Mouse (Mus musculus) liver (tissue): ENCODE measurements around the gene Pax6.
A peak's percentile ranks its signal among the peaks of the same experiment; 100 is the strongest.

Experiments used
- DNase-seq: peaks from one replicate; pipeline ENCODE4 v3.0.0-alpha.2; 2020; ENCODE audit warnings: mixed read lengths

Gene Pax6

DNA sequence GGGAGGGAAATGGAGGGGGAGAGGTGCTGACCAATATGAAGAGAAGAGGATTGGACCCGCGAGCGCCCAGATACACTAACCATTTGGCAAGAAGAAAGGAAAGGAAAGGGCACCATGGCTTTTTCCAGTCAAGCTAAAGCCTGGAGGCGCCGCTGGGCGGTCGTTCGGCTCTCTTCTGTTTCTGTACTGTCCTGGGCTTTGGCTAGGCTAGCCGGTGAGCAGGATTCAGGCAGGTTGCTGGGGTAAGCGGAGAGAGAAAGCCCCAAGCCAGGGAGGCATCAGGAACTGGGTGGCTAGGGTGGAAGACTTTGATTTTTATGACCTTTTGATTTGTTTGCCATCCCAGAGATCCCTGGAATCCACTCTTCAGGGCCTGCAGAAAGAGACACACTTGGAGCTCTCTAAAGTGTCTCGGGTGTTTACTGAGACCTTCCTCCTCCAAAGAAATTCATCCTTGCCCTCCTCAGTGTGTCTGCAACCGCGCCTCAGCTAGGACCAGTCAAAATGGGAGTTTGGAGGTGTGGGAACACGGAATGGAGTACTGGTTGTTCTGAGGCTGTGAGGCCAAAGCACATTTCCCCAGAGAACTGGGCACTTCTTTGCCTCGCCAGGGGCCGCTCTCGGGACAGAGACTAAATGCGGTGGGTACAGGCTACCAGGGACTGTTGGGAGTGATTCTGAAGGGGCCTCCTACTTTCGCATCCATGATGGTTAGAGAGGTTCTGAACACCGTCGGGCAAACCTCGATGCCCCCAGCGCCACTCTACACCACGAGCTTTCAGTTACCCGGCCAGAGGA is 3.3 kb downstream of the Pax6 start:
- no peak for DNase-seq

GRCm38 (mm10) chr2:105672596-105672960 is 3.9 kb downstream of the Pax6 start:
- DNase-seq = no peak

DNA sequence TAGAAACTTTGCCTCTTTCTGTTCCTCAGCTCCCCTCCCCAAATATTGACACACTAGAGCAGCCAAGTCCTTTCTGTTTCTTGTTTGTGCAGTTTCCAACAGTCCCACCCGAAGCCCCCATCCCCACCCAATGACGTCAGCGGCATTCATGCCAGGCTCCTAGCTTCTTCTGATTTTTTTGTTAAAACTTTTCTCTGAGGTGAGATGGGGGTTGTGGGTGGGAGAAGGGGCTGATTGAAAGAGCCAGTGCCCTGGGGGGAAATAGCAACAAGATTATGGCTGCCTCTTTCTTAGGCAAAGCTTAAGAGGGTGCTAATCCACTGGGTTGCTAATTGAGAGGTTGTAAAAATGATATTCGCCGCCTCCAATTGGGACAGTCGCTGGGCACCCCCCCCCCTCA is 4.4 kb downstream of the Pax6 start:
- no peak for DNase-seq

DNA sequence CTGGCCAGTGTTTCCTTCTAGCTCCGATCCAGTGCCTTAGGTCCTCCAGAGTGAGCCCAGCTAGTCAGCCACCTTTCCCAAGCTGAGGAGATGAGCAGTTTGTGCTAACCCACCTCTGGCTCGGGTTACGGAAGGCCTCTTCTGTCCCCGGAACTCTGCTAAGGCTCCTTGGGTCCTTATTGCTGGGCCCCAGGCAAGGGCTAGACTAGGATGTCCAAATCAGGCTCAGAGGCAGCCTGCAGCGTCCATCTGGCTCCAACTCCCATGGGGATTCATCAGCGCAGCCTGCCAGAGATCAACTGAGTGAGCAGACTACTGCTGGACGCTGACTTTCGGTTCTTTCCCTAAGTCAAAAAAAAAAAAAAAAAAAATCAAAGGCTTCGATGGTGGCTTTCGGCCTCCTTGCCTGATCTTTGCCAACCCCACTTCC is 4.9 kb downstream of the Pax6 start:
- DNase-seq = no peak

GRCm38 (mm10) chr2:105674061-105674874 is 5.6 kb downstream of the Pax6 start:
- no peak for DNase-seq

- peak; percentile 60 for DNase-seq
Measured at GRCm38 (mm10) chr2:105674875-105675729, 6.4 kb downstream of the Pax6 start.

DNA sequence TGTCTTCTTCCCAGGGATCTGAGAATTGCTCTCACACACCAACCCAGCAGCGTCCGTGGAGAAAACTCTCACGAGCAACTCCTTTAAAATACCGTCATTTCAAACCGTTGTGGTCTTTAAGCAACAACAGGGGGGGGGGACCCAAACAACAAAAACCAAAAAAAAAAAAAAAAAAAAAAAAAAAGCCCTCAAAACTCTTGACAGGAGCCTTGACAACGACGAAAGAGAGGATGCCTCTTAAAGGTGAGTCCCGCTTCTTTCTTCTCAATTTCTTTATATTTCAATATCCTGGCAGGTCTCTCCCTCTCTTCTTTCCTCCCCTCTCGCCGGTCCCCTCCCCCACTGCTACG is 7.0 kb downstream of the Pax6 start:
- no peak for DNase-seq

- peak; percentile 24 for DNase-seq
Measured at GRCm38 (mm10) chr2:105676080-105676908, 7.6 kb downstream of the Pax6 start.

DNA sequence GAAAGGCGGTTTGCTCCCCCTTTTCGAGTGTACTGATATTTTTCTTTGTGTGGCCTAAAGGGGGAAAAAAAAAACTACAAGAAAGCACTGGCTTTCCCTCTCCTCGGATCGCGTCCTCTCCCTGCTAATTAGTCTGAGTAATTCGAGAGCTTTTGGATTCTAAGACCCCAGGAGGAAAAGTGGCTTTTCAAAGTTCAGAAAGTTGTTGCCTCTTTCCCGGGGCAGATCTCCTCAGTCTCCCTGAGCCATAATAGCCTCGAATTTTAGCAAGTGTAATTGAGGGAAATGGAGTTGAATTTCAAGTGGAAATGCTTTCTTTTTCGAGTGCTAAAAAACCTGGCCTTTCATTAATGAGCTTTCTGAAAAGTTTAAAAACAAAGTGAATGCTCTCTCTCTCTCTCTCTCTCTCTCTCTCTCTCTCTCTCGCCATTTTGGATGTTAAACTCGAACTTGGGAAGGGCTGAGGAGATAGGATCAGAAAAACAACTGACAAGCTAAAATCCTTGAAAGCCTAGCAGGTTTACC is 8.3 kb downstream of the Pax6 start:
- no peak for DNase-seq

DNA sequence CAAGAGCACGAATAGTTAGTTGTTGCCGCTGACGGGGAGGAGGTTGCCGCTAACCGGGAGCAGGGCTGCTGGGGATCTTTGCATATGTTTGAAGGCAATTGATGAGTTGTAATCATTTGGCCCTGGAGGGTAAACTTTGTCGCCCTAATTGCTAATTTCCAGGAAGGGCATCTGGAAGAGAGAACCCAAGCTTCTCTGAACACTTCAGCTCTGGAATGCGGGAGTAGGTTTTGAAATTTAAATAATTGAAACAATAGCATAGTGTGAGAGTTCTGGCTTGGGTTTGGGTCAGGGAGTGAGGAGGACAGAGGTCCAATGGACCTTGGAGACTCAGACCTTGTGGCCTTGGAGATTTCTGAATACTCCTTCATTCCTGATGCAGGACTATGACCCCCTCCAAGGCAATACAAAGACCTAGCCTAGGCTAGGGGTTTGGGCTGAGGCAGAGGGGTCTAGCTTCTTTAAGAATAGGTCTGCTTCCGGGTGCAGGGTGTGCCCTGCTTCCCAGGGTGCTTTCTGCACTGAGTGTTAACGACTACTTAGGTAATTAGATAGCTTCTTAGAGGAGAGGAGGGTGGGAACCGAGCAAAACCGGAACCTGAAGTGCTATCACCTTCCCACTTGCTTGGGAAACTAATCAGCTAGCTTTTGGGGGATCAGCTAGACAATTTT is 8.9 kb downstream of the Pax6 start:
- DNase-seq = no peak

DNA sequence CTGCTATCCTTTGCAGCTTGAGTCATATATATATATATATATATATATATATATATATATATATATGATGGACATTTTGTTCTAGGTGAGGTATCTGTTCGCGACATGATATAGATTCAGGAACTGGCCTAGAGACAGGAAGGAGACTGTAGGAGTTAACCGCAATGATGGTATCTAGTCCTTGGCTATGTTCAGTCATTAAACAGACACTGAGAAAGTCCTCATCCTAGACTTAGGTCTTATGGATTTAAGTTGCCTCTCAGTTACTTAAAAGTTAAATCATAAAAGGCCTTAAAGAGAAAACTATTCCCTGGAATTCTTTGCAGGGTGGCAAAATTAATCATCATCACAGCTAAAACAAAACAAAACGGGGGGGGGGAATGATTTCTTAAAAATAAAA is 9.6 kb downstream of the Pax6 start:
- DNase-seq = no peak

DNA sequence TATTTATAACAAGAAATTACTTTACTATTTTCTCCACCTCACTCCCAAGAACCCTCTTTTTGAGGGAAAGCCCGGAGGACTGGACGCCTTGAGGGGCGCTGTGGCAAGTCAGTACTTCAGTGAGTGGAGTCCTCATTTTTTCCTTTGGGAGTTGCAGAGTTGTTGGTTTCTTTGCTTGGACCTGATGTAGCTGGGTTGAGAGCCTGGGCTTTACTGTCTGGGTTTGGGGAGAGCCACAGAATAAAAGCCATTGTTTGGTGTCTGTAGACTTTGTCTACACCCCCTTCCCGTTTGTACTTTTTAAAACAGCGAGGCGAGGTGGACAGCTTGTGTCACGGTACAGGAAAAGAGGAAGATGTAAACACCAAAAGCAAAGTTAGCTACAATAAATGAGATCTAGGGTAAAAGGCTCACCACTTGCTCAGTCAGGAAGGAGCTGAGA is 10.2 kb downstream of the Pax6 start:
- DNase-seq = no peak

GRCm38 (mm10) chr2:105679331-105679730 is 10.6 kb downstream of the Pax6 start:
- DNase-seq = no peak

DNA sequence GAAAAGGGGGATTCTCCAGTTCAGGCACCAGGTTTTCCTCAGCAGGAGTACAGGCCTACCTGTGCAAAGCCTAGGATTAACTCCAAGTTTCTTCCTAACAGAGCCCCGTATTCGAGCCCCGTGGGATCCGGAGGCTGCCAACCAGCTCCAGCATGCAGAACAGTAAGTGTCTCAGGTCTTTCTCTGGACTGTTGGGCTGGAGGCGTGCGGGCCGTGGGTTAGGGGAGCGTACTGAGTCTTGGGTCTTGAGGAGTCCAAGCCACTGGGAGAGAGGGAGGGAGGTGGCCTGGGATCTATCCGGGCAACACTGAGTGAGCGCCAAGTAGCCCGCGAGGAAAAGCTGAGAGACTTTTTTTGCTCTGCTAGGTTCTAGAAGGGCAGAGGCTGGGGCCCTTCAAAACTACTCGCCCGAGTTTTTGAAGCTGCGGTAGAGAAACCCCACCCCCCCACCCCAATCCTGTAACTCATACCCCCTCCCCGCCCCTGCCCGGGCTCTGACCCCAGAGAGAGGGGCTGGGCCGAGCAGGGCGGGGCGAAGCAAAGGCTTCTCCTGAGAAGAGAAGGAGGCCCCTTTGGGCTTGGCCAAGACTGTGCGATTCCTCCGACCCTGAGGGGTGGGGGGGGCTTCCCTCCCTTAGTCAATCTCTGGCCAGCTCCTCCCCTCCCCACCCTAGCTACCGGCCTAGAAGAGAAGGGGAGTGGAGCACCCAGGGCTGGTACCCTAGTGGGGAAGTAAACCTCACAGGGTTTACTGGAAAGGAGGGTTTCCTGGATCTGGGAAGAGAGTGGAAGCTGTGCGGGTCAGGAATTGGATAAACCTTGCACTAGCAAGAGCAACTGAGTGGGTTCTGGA is 11.7 kb downstream of the Pax6 start:
- no peak for DNase-seq

DNA sequence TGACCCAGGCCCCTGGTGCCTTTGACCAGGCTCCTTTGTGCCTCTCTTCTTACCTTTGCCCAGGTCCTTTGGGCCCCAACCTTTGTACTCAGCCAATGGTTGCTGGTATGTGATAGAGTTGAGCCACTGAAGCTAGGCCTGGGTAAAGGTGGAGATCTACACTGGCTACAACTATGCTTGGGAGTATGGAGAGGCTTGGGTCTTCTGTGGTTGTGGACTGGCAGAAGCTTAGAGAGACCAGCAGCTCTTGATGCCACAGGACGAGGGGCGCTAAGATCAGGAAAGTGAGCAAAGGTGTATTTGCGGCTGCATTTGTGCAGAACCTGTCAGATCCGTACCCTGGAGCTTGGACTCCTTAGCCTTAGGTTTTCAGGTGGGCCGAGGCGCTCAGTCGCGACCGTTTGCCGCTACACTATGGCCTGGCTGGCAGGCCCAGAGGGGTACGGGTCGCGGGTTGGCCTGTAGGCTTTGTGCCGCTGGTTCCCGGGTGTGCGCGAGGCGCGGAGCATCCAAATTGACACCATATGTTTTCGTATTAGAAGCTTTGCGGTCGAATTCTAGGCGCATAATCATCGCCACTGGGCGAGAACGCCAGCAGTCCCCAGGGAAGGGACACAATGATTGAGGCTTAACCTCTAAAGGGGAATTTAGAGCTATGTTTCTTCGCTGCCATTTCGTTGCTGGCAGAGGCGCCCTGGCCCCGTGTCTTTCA is 12.5 kb downstream of the Pax6 start:
- DNase-seq = no peak

- DNase-seq = no peak
Measured at GRCm38 (mm10) chr2:105682011-105682501, 13.4 kb downstream of the Pax6 start.

DNA sequence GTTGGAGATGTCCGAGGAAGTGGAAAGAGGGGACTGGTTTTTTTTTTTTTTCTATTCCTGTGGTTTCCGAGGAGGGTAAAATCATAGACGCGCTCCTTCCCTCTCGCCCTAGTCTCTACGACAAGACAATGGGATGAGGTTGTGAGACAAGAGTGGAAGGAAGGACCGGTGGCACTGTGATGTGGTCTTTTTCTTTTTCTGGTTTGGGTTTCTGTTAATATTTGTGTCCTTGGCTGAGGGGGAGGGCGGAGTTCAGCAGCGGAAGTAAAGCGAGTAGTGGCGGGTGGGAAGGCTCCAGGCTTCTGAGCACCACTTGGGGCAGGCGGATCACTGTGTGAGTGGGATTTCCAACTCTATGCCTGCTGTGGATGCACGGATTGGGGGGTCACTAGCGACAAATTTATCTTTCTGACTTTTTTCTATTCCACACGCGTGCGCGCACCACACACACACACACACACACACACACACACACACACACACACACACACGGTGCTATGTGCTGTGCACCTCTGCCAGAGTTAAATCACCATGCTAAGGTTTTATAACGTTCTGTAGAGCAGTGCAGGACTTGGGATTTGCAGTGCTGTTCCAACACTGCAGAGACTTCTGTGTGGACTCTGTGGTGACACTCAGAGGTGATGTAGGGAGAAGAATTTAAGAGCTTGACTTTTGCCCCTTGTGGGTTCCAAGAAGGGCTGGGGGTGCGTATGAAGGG is 14.1 kb downstream of the Pax6 start:
- no peak for DNase-seq

DNA sequence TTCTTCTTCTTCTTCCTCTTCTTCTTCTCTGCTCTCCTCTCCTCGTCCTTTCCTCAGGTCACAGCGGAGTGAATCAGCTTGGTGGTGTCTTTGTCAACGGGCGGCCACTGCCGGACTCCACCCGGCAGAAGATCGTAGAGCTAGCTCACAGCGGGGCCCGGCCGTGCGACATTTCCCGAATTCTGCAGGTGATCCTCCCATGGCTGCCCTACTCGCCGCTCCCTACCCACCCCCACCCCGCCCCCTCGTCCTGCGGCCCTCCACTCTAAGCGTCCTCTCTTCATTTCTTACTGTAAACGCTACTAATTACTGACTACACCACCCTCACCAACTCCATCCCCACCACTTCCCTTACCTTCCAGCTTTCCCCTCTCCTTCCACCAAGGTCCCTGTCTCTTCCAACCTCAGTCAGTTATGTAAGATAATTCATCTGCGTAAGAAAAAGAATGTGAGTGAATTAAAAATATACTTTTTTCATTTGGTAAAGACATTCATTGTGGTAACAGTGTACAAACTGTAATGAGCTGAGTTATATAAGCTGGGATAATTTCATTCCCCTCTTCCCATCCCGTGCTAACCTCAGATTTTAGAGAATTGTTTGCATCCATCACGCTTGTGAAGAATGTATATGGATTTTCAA is 15.2 kb downstream of the Pax6 start:
- DNase-seq = no peak
